Mouse (Mus musculus) heart, embryonic 16.5 days (tissue): Measurements from ENCODE around the gene Limk2. TPM values are rescaled to one million over a fixed set of nuclear protein-coding genes. Genes with fewer than 3 reads are reported as not detected.

Source experiments
- ATAC-seq: fragments of 200-750 bp; cut with Nextera tagmentation; replicated peaks from 2 replicates; pipeline ENCODE4 v1.8.0; 2017; ENCODE audit warnings: moderate number of reproducible peaks; ENCODE audit not compliant: insufficient read depth, low FRiP score; ENCODE audit errors: extremely low read depth
- H3K27ac ChIP-seq: fragments of 300-500 bp; sonication (generic); 2 replicates; pipeline ENCODE4 v1.5.1; 2014; ENCODE audit warnings: mild to moderate bottlenecking, low read length, control low read depth, moderate library complexity
- H3K27me3 ChIP-seq: fragments of 300-500 bp; sonication (generic); 2 replicates; pipeline ENCODE4 v1.6.1; 2014; ENCODE audit warnings: low read length, mixed read lengths; ENCODE audit not compliant: control insufficient read depth, insufficient read depth
- H3K36me3 ChIP-seq: fragments of 300-500 bp; sonication (generic); 2 replicates; pipeline ENCODE4 v1.6.1; 2014; ENCODE audit not compliant: control insufficient read depth, insufficient read depth
- H3K4me1 ChIP-seq: fragments of 300-500 bp; sonication (generic); 2 replicates; pipeline ENCODE4 v1.6.1; 2014; ENCODE audit warnings: low read length, mixed read lengths; ENCODE audit not compliant: control insufficient read depth, insufficient read depth
- H3K4me2 ChIP-seq: fragments of 300-500 bp; sonication (generic); 2 replicates; pipeline ENCODE4 v1.6.1; 2014; ENCODE audit warnings: low read depth, mild to moderate bottlenecking, control low read depth, low read length
- H3K4me3 ChIP-seq: fragments of 300-500 bp; sonication (generic); 2 replicates; pipeline ENCODE4 v1.5.1; 2014; ENCODE audit warnings: mild to moderate bottlenecking, control low read depth, low read length
- H3K9ac ChIP-seq: fragments of 300-500 bp; sonication (generic); 2 replicates; pipeline ENCODE4 v1.6.1; 2014; ENCODE audit warnings: low read length, control low read depth
- H3K9me3 ChIP-seq: fragments of 300-500 bp; sonication (generic); replicated peaks from 2 replicates; pipeline ENCODE4 v1.6.1; 2016; ENCODE audit warnings: low read length; ENCODE audit not compliant: control insufficient read depth
- WGBS: fragments of 180-500 bp; shearing (Covaris S2); extraction: QIAGEN DNeasy Blood & Tissue Kit; methylation state at CpG from one replicate; pipeline ENCODE4 v1.1.7; 2014; 5-methylcytosine and 5-hydroxymethylcytosine counted together
- polyA plus RNA-seq: library from polyadenylated mRNA; unstranded; fragments of >200 nt; fragmentation: Nextera tagmentation; extraction: Ambion mirVana; gene quantifications from 2 replicates; pipeline ENCODE4 v1.2.1, GENCODE M21; 2015

Gene Limk2
- polyA plus RNA-seq, 1 experiment from 2014 or later = 47.1 TPM

DNA sequence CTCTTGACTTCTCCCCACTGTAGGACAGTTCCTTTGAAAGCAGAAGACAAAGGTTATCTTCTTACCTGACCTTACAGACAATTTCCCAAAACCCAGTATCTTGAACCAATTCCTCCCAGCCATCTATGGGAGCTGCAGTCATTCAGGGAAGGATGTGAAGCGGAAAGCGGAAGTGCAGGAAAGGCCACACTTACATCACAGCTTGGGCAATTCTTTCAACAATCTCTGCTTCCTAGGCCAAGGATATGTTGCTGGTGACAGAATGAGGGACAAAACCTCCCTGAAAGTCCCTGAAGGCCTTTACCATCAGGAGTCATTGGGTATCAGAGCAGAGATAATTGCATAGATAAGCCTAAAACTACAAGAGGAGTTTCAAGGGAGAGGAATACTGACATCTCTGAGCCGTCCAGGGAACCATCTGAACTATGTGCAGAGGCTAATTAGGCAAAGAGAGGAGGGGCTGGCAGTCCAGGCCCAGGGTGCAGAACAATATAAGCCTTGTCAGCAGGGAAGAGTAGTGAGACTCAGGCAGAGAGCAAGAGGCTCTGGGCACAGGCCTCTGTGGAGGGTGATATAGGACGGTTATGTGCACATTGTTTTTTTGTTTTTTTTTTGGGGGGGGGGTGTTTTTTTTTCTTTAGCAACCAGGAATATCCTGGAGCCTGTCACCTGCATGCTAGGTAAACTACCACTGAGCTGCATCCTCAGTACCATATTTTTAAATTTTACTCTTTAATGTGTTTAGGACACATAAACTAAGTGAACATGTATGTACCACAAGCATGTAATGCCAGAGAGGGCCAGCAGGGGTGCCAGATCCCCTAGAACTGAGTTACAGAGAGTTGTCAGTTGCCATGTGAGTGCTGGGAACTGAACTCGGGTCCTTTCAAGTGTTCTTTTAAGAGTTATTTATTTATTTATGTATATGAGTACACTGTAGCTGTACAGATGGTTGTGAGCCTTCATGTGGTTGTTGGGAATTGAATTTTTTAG lies 26.1 kb downstream of the Limk2 start:
- Histone ChIP-seq H3K27me3 (no peaks in the 10 kb centered on the region), H3K27ac (no peak overlapping the region), H3K4me3 (no peak overlapping the region), H3K4me2 (no peak overlapping the region), H3K4me1 (0 out of 2 replicates have a peak, but pooled peaks cover 5% of the 10 kb centered on the region), H3K9me3 (no peaks in the 10 kb centered on the region; the same call in 1 of the 2 replicates), H3K9ac (no peak overlapping the region), H3K36me3 (peaks cover 2% of the 10 kb centered on the region; the same call in 1 of the 2 replicates)
- no peak for ATAC-seq
- 78% methylated on average over 5 of the region's 5 CpGs for WGBS

DNA sequence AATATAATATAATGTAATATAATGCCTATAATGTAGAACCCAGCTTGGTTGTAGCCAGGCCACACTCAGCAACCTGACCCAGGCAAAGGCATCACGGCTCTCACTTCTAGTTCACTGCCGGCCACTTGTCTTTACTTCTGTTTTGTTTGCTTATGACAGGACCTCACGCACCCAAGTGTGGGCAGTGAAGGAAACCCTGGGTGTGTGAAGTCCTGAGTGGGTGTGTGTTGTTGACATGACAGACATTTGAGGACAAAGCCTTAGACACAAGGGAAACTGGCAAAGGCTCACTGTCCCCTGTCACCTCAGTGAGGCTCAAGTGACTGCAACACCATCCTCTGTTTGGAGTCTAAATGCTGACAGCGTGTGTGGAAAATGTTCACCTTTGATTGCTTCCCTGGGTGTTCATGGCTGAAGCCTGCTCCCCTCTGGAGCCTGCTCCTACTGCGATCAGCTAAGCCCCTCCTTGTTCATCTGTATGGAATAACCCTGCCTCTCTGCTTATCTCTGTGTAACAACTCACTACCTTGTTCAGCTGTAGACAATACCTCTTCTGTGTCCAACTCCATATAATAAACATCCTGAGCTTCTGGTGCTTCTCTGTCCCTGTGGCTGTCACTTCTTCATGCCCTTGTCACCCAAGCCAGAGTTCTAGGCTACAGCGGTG lies 27.7 kb downstream of the Limk2 start:
- H3K36me3 ChIP-seq = peaks cover 2% of the 10 kb centered on the region; the same call in 1 of the 2 replicates
- no peaks in the 10 kb centered on the region for H3K27me3 ChIP-seq
- no peak overlapping the region for H3K27ac ChIP-seq
- H3K4me2 ChIP-seq = no peak overlapping the region
- no peaks in the 10 kb centered on the region; the same call in 1 of the 2 replicates for H3K9me3 ChIP-seq
- H3K4me3 ChIP-seq = no peak overlapping the region
- WGBS = 67% methylated on average over 6 of the region's 6 CpGs
- no peak overlapping the region for H3K9ac ChIP-seq
- ATAC-seq = no peak
- no peaks in the 10 kb centered on the region for H3K4me1 ChIP-seq

DNA sequence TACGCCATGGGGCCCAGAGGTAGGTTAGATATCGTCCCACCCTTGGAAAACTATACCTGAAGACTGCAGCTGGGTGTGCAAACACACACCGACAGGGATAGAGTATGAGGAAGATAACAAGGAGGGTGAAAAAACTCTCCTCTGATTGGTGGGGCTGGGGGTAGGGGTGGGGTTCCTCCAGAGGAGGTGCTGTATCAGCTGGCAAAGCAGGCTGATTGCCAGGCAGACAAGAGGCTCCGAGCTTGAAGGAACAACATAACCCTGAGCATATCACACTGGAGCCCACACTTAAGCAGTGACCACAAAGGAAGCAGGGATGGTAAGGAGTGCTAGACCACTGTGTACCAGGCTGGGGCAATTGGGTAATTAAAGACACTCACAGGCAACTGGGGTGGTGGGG lies 29.6 kb downstream of the Limk2 start:
- Histone ChIP-seq H3K4me3 (no peak overlapping the region), H3K27me3 (no peaks in the 10 kb centered on the region), H3K4me1 (peaks cover 9% of the 10 kb centered on the region), H3K9ac (no peak overlapping the region), H3K36me3 (peaks cover 2% of the 10 kb centered on the region; the same call in 1 of the 2 replicates), H3K4me2 (no peak overlapping the region), H3K27ac (no peak overlapping the region), H3K9me3 (no peaks in the 10 kb centered on the region; the same call in 1 of the 2 replicates)
- 63% methylated on average over 4 of the region's 4 CpGs for WGBS
- no peak for ATAC-seq

DNA sequence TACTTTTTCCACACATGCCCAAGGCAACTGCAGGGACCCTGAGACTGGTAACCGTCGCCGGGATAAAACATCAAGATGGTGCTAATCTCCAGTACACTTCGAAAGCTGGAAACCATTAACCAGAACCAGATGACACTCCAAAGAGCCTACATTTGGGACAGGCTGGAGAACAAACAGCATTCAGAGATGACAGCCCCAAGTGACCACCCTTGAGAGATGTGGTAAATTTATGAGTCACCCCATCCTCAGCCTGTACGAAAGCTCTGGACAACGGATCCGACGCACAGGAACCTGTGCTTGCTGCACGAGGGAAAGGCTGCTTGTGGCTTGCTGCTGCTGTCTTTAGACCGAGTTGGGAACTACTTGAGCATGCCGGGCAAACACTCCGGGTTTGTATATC lies 34.2 kb downstream of the Limk2 start:
- Histone ChIP-seq H3K27ac (peak overlapping the region; percentile 89), H3K9ac (peak overlapping the region; percentile 45; the same call in 1 of the 2 replicates), H3K4me2 (peak overlapping the region; percentile 56)

DNA sequence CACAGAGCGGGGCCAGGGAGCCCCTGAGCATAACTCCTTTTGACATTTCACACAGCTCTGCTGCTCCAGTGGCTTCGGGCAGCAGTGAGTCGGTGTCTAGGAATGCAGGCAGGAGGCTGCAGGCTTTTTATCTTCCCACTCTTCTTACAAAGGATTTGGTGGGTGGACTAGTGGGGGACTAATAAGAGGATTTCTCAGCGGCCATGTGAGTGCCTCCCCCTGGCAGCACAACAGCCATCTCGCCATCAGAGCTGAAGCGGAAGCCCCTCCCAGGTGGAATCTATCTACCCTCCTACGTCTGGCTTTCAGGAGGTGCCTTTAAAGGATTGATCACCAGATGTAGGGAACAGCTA lies 34.7 kb downstream of the Limk2 start:
- H3K27me3 ChIP-seq = no peaks in the 10 kb centered on the region
- peaks cover 35% of the 10 kb centered on the region for H3K4me1 ChIP-seq
- WGBS = 16% methylated on average over 7 of the region's 7 CpGs
- ATAC-seq = no peak; the same call in 1 of the 2 replicates
- H3K4me3 ChIP-seq = 0 out of 2 replicates have a peak overlapping the region, but pooled peaks have one; percentile 11
- H3K9ac ChIP-seq = peak overlapping the region; percentile 45; the same call in 1 of the 2 replicates
- peak overlapping the region; percentile 56 for H3K4me2 ChIP-seq
- H3K27ac ChIP-seq = peak overlapping the region; percentile 89
- H3K9me3 ChIP-seq = no peaks in the 10 kb centered on the region
- H3K36me3 ChIP-seq = no peaks in the 10 kb centered on the region

More for the DNA sequence above, 34.2 kb downstream of the Limk2 start:
- Histone ChIP-seq H3K4me1 (peaks cover 30% of the 10 kb centered on the region), H3K9me3 (no peaks in the 10 kb centered on the region), H3K36me3 (no peaks in the 10 kb centered on the region), H3K4me3 (no peak overlapping the region), H3K27me3 (no peaks in the 10 kb centered on the region)
- WGBS = 27% methylated on average over 12 of the region's 12 CpGs
- no peak for ATAC-seq

DNA sequence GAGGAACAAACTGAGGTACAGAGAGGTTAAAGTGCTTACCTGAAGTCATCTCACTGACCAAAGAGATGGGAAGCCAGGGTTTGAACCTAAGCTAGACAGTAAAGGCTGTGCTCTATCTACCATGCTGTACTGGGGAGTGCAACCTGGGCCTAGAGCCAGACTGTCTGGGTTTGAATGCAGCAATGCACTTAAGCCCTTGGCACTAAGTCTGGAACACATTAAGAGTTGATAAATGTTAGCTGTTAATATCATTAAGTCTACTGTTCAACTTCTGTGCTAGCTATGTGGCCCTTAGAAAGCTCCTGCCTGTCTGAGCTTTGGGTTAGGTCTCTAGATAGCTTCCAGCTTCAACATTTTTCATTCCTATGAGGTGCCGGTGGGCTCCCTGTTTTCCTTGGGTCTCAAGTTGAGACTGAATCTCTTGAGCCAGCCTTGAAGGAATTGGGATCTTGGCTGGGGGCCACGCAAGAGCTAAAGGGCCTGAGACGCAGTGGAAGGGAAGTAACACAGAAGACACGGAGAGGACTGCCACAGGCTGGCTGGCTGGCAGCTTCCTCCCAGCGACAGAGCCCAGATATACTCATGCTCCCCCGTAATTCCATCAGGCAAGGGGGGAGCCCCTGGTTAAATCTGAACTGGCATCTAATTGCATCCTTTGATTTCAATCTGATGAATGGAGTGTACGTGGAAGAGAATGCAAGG lies 35.2 kb downstream of the Limk2 start:
- H3K36me3 ChIP-seq = no peaks in the 10 kb centered on the region
- H3K27ac ChIP-seq = peak overlapping the region; percentile 89
- H3K9me3 ChIP-seq = no peaks in the 10 kb centered on the region
- H3K4me3 ChIP-seq = 0 out of 2 replicates have a peak overlapping the region, but pooled peaks have one; percentile 0
- peak overlapping the region; percentile 45 for H3K9ac ChIP-seq
- ATAC-seq = peak; percentile 39; the same call in 1 of the 2 replicates
- H3K4me1 ChIP-seq = peaks cover 40% of the 10 kb centered on the region
- H3K27me3 ChIP-seq = no peaks in the 10 kb centered on the region
- 25% methylated on average over 7 of the region's 7 CpGs for WGBS
- peak overlapping the region; percentile 56 for H3K4me2 ChIP-seq

DNA sequence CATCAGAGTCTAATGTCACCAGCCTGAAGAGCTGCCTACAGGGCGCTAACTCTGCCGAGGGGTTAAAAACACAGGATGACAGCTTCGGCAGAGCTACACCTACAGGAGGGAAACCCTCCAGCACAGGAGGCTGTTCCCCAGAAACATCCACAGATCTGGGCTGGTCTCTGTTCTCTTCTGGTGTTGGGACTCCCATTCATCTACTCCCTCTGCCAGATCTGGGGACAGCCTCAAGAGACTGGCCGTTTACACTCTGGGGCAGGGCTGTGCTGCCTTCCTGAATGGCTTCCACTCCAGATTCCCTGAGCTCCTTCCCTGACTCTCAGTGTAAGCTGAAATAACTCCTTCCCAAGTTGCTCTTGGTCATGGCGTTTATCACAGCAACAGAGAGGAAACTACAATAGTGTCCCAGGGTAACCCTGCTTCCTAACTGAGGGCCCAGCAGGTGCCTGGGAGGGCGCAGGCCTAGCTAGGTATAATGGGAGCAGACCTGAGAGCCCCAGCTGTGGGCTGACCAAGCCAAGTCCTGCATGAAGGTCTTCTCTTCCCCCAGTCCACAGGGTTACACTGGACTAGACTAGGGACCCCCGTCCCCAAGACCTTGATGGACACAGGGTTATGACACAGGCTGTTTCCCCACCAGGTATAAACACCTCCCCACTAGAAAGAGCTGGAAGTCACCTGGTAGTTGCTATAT lies 37.2 kb downstream of the Limk2 start:
- peak overlapping the region; percentile 96 for H3K4me2 ChIP-seq
- no peak; the same call in 1 of the 2 replicates for ATAC-seq
- H3K27ac ChIP-seq = peak overlapping the region; percentile 73
- 24% methylated on average over 7 of the region's 7 CpGs for WGBS
- H3K9ac ChIP-seq = peak overlapping the region; percentile 81
- H3K36me3 ChIP-seq = no peaks in the 10 kb centered on the region
- H3K9me3 ChIP-seq = no peaks in the 10 kb centered on the region
- peak overlapping the region; percentile 75 for H3K4me3 ChIP-seq
- no peaks in the 10 kb centered on the region for H3K27me3 ChIP-seq
- H3K4me1 ChIP-seq = peaks cover 43% of the 10 kb centered on the region

DNA sequence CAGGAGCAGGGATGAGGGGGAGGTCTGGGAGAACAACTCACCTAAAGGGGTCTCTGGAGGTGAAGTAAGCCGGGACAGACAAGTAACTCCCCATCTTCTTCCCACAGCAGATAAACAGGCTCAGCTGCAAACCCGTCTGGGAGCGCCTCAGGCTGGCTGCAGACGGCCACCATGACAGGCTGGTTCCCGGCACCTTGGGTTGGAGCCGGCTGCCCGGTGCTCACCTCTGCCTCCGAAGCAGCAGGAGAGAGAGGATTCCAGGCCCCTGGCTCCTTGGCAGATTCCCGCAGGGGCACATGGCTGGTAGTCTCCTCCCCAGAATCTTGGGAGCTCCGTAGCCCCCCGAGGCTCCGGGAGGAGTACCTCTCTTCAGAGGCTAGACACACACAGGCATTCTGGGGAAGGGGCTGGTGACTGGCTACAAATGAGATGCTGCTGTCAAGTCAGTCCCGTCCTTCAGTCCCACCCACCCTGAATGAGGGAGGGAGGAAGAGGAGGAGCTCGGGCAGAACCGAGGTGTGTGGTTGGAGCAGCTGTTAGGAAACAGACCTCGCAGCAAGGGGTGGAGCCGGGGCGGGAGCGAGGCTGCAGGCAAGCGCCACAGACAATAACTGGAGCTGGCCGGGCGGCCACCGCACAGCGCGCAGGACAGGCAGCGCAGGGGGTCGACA lies 37.9 kb downstream of the Limk2 start:
- peak overlapping the region; percentile 96 for H3K4me2 ChIP-seq
- no peaks in the 10 kb centered on the region for H3K9me3 ChIP-seq
- ATAC-seq = peak; percentile 87
- H3K27ac ChIP-seq = peak overlapping the region; percentile 78
- H3K4me3 ChIP-seq = peak overlapping the region; percentile 75
- H3K4me1 ChIP-seq = peaks cover 43% of the 10 kb centered on the region
- 5% methylated on average over 27 of the region's 27 CpGs for WGBS
- no peaks in the 10 kb centered on the region for H3K27me3 ChIP-seq
- H3K9ac ChIP-seq = peak overlapping the region; percentile 81
- no peaks in the 10 kb centered on the region for H3K36me3 ChIP-seq
